ENCODE assay signal across 8 mouse cellular contexts in the genomic region with DNA sequence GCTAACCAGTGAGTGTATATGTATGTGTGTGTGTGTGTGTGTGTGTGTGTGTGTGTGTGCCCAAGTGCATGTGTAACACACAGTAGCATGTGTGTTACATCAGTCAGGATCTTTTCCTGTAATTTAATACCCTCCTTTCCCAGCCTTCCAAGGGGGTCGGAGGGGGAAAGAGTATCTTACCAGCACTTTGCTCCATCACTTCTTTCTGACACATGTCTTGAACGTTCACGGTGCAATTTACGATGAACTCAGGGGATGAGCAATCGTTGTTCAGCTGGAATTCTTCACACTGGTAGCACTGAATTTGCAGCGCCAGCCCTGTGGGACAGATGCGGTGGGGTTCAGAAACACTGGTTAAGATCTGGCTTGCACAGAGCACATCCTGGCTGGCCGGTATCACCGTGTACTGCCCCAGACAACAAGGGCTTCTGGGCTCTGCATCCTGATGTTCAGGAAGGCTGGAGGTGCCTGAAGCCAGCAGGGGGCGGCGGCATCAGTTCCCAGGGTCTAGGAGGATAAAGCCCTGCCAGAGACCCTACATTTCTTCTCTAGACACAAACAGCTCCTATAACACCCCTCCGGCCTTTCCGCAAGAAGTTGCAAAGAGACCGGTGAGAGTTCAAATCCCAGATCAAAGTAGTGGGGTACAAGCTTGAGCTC. TPM values are rescaled to one million over a fixed set of nuclear protein-coding genes. Genes with fewer than 3 reads are reported as not detected.
DNase-seq lines count a peak whose midpoint lies in the region; ATAC-seq and TF ChIP-seq lines count a peak whose summit lies in the region.
"Had no signal": no experiment of that assay in that cellular context is flagged by ENCODE, and none has a peak within 500 bp of the region (broad histone marks: within the 10 kb centered on the region; RNA-seq: fewer than 3 reads in every experiment).

No protein-coding gene starts in this region.

- no peak for DNase-seq in lung, postnatal 0 days (ENCODE audit: low spot score)
- no peak for DNase-seq in lung, adult 2 months
- peak; percentile 73 for DNase-seq in embryonic facial prominence, embryonic 11.5 days (ENCODE audit: low spot score)
- DNase-seq in left cerebral cortex, postnatal 14 days (ENCODE audit: low spot score in 2 of 2), result peak; percentile 8 to 31

- intact Hi-C loops in left cerebral cortex, postnatal 14 days (cut with DNase I), result loop anchor here (5.0 kb wide), 2 partner anchors 113 to 522 kb away; no protein-coding TSS in a partner anchor

- H3K4me3 ChIP-seq in lung, postnatal 0 days (ENCODE audit: low read depth, low read length), result no peak overlapping the region
- no peak overlapping the region for H3K4me3 ChIP-seq in lung, adult 2 months (replicated peaks; ENCODE audit: extremely low read depth, low read depth, low read length)
- no peak overlapping the region for H3K4me3 ChIP-seq in embryonic facial prominence, embryonic 11.5 days (ENCODE audit: low read depth, low read length)
- peak overlapping the region; percentile 54; the same call in 1 of the 2 replicates for H3K4me3 ChIP-seq in heart, embryonic 12.5 days
- H3K4me3 ChIP-seq in neural tube, embryonic 12.5 days, result no peak overlapping the region

- ATAC-seq in lung, postnatal 0 days, result no peak
- peak; percentile 50 for ATAC-seq in embryonic facial prominence, embryonic 11.5 days (replicated peaks; ENCODE audit: insufficient number of reproducible peaks, low FRiP score, low TSS enrichment, low read depth)
- ATAC-seq in heart, embryonic 12.5 days (ENCODE audit: insufficient number of reproducible peaks, low FRiP score), result no peak
- ATAC-seq in neural tube, embryonic 12.5 days (ENCODE audit: low FRiP score, low read depth), result peak; percentile 19; the same call in 1 of the 2 replicates
- ATAC-seq in megakaryocyte-erythroid progenitor cell, adult 5-6 weeks (replicated peaks; ENCODE audit: low FRiP score, low TSS enrichment, poor library complexity, severe bottlenecking), result no peak

- no peak for TF ChIP-seq EP300 in lung, postnatal 0 days (IDR thresholded peaks at IDR 0.05)

- H3K4me2 ChIP-seq in lung, postnatal 0 days (replicated peaks; ENCODE audit: low read depth, low read length), result 0 out of 2 replicates have a peak overlapping the region, but pooled peaks have one; percentile 74
- peak overlapping the region; percentile 92 for H3K4me2 ChIP-seq in embryonic facial prominence, embryonic 11.5 days (ENCODE audit: low read depth, low read length)
- H3K4me2 ChIP-seq in heart, embryonic 12.5 days, result peak overlapping the region; percentile 83
- peak overlapping the region; percentile 99 for H3K4me2 ChIP-seq in neural tube, embryonic 12.5 days (replicated peaks)

- TF ChIP-seq POLR2A in lung, adult 2 months (IDR thresholded peaks at IDR 0.05; ENCODE audit: borderline replicate concordance, extremely low read depth, low read depth, low read length), result no peak

- no peaks in the 10 kb centered on the region; the same call in 1 of the 2 replicates for H3K36me3 ChIP-seq in lung, postnatal 0 days (ENCODE audit: insufficient read depth, low read length)
- no peaks in the 10 kb centered on the region for H3K36me3 ChIP-seq in embryonic facial prominence, embryonic 11.5 days (replicated peaks; ENCODE audit: control insufficient read depth, insufficient read depth, low read depth, low read length)
- H3K36me3 ChIP-seq in heart, embryonic 12.5 days, result no peaks in the 10 kb centered on the region
- no peaks in the 10 kb centered on the region for H3K36me3 ChIP-seq in neural tube, embryonic 12.5 days

- no peaks in the 10 kb centered on the region for H3K4me1 ChIP-seq in lung, postnatal 0 days (ENCODE audit: insufficient read depth, low read depth, low read length)
- H3K4me1 ChIP-seq in lung, adult 2 months (ENCODE audit: control insufficient read depth, insufficient read depth, low read length), result peaks cover 4% of the 10 kb centered on the region; the same call in 1 of the 2 replicates
- H3K4me1 ChIP-seq in embryonic facial prominence, embryonic 11.5 days (ENCODE audit: control insufficient read depth, insufficient read depth, low read length), result peaks cover 2% of the 10 kb centered on the region; the same call in 1 of the 2 replicates
- H3K4me1 ChIP-seq in heart, embryonic 12.5 days (replicated peaks), result peaks cover 23% of the 10 kb centered on the region
- H3K4me1 ChIP-seq in neural tube, embryonic 12.5 days, result peaks cover 28% of the 10 kb centered on the region

- H3K27ac ChIP-seq in lung, postnatal 0 days (ENCODE audit: low read length), result no peak overlapping the region
- H3K27ac ChIP-seq in embryonic facial prominence, embryonic 11.5 days (replicated peaks; ENCODE audit: low read depth, low read length), result no peak overlapping the region
- H3K27ac ChIP-seq in heart, embryonic 12.5 days (ENCODE audit: poor library complexity, severe bottlenecking), result no peak overlapping the region
- no peak overlapping the region for H3K27ac ChIP-seq in neural tube, embryonic 12.5 days
- H3K27ac ChIP-seq: macrophage had no signal

- H3K9me3 ChIP-seq in lung, postnatal 0 days (ENCODE audit: low read length), result no peaks in the 10 kb centered on the region
- no peaks in the 10 kb centered on the region for H3K9me3 ChIP-seq in embryonic facial prominence, embryonic 11.5 days (replicated peaks; ENCODE audit: control insufficient read depth, low read length)
- H3K9me3 ChIP-seq in heart, embryonic 12.5 days (replicated peaks), result no peaks in the 10 kb centered on the region
- no peaks in the 10 kb centered on the region for H3K9me3 ChIP-seq in neural tube, embryonic 12.5 days

- 15% methylated on average over 14 of the region's 14 CpGs for WGBS in lung, postnatal 0 days
- WGBS in lung, adult 2 months, result 24% methylated on average over 14 of the region's 14 CpGs
- WGBS in embryonic facial prominence, embryonic 11.5 days, result 5% methylated on average over 14 of the region's 14 CpGs
- WGBS in heart, embryonic 12.5 days, result 13% methylated on average over 14 of the region's 14 CpGs
- 12% methylated on average over 14 of the region's 14 CpGs for WGBS in neural tube, embryonic 12.5 days

- TF ChIP-seq CTCF in lung, postnatal 0 days (IDR thresholded peaks at IDR 0.05), result peak; percentile 50
- TF ChIP-seq CTCF in lung, adult 2 months (IDR thresholded peaks at IDR 0.05; ENCODE audit: insufficient read depth, low read length), result no peak

- H3K27me3 ChIP-seq in lung, postnatal 0 days (replicated peaks; ENCODE audit: insufficient read depth, low read length), result 0 out of 2 replicates have a peak, but pooled peaks cover 11% of the 10 kb centered on the region
- H3K27me3 ChIP-seq in embryonic facial prominence, embryonic 11.5 days (ENCODE audit: control insufficient read depth, insufficient read depth, low read length), result peaks cover 21% of the 10 kb centered on the region
- peaks cover 34% of the 10 kb centered on the region for H3K27me3 ChIP-seq in heart, embryonic 12.5 days (replicated peaks)
- peaks cover 20% of the 10 kb centered on the region for H3K27me3 ChIP-seq in neural tube, embryonic 12.5 days (replicated peaks)

- no peak overlapping the region for H3K9ac ChIP-seq in lung, postnatal 0 days (replicated peaks; ENCODE audit: low read depth)
- H3K9ac ChIP-seq in embryonic facial prominence, embryonic 11.5 days (replicated peaks; ENCODE audit: low read length), result no peak overlapping the region
- H3K9ac ChIP-seq in heart, embryonic 12.5 days, result no peak overlapping the region
- H3K9ac ChIP-seq in neural tube, embryonic 12.5 days, result 0 out of 2 replicates have a peak overlapping the region, but pooled peaks have one; percentile 54

RNA-seq across cellular contexts. Expression of a gene that starts 2.6 kb away (rescaled TPM):
- 0.20 and 0.51 TPM in 2 replicates for polyA plus RNA-seq in lung, postnatal 0 days (2015; fragmentation: Nextera tagmentation; extraction: Ambion mirVana)
- 0.16 and 0.25 TPM in 2 replicates for polyA plus RNA-seq in lung, adult 2 months (2012; rRNA removed)
- polyA plus RNA-seq in embryonic facial prominence, embryonic 11.5 days (2014; fragmentation: Nextera tagmentation; extraction: Ambion mirVana), result 8.2 and 11.7 TPM in 2 replicates
- polyA plus RNA-seq in heart, embryonic 12.5 days (2016; fragmentation: Nextera tagmentation; extraction: Ambion mirVana), result 0.59 and 1.8 TPM in 2 replicates
- total RNA-seq in left cerebral cortex, postnatal 14 days (2021), result 100 to 1,000 TPM; 140 to 144 TPM
- 18.9 and 21.8 TPM in 2 replicates for polyA plus RNA-seq in neural tube, embryonic 12.5 days (2016; fragmentation: Nextera tagmentation; extraction: Ambion mirVana)
- not detected in 2 replicates for total RNA-seq in megakaryocyte-erythroid progenitor cell, adult 5-6 weeks (2014; fragmentation: Nextera tagmentation)
- not detected in 2 replicates for total RNA-seq in megakaryocyte-erythroid progenitor cell, adult 5-6 weeks (2017)
- polyA plus RNA-seq: macrophage had no signal

Comparison
In these comparisons a context has a peak if more than half of its experiments do, and no peak if none do; other contexts are left out.
1. ATAC-seq: peak in embryonic facial prominence, embryonic 11.5 days (single experiment) and neural tube, embryonic 12.5 days (single experiment); none in lung, postnatal 0 days (single experiment), heart, embryonic 12.5 days (single experiment) and megakaryocyte-erythroid progenitor cell, adult 5-6 weeks (single experiment).
2. DNase-seq: peak in embryonic facial prominence, embryonic 11.5 days (single experiment) and left cerebral cortex, postnatal 14 days (2 of 2); none in lung, postnatal 0 days (single experiment) and lung, adult 2 months (single experiment).
3. Peak in every context shown above with its lines, with median percentiles within 50 percentile points of each other: H3K4me2 ChIP-seq.